ENCODE assay signal across 8 mouse cellular contexts in the genomic region with DNA sequence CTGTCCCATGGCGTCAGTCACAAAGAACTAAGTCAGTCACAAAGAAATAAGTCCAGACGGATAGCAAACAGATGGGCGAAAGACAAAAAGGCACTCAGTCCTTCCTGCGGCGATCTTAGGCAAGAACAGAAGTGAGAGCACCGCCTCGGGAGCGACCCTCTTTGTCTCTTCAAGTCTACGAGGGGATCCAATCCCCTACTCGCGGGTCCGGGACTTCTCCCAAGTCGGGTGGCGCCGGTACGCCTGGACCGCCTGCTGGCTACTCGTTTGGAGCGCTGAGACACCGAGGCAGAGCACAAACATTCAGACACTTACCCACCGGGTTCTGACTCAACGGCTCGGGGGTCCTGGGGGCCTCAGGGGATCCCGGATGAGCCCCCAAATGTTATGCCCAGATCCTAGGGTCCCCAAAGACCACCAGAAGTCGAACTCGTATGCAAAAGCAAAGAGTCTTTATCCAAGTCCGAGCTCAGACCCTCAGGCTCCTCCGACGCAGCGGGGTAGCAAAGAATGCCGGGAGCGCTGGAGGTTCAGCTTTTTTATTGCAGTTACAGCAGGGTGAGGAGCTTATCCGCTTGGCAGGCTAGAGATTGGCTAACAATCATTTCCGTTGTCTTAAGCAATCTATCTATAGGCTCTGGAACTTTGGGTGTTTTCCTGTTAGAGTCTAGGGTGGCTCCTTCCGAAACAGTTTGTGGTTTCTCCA. TPM values are rescaled to one million over a fixed set of nuclear protein-coding genes. Genes with fewer than 3 reads are reported as not detected.
DNase-seq lines count a peak whose midpoint lies in the region; ATAC-seq and TF ChIP-seq lines count a peak whose summit lies in the region.

No protein-coding gene starts in this region.

- H3K4me3 ChIP-seq in left cerebral cortex, adult 2 months, result peak overlapping the region; percentile 53
- peak overlapping the region; percentile 55 for H3K4me3 ChIP-seq in intestine, embryonic 16.5 days (ENCODE audit: low read length)
- H3K4me3 ChIP-seq in liver, embryonic 16.5 days (ENCODE audit: low read depth, low read length), result peak overlapping the region; percentile 79
- peak overlapping the region; percentile 38 for H3K4me3 ChIP-seq in neural tube, embryonic 12.5 days

- no peak for TF ChIP-seq CTCF in left cerebral cortex, adult 2 months (IDR thresholded peaks at IDR 0.05)

- H3K27ac ChIP-seq in left cerebral cortex, adult 2 months, result peak overlapping the region; percentile 50
- H3K27ac ChIP-seq in intestine, embryonic 16.5 days (ENCODE audit: low read length), result peak overlapping the region; percentile 67
- H3K27ac ChIP-seq in liver, embryonic 16.5 days (ENCODE audit: low read length), result no peak overlapping the region
- peak overlapping the region; percentile 38; the same call in 1 of the 2 replicates for H3K27ac ChIP-seq in neural tube, embryonic 12.5 days

- peak overlapping the region; percentile 87 for H3K4me2 ChIP-seq in intestine, embryonic 16.5 days (ENCODE audit: low read depth, low read length)
- H3K4me2 ChIP-seq in liver, embryonic 16.5 days (ENCODE audit: low read depth, low read length), result peak overlapping the region; percentile 85
- H3K4me2 ChIP-seq in neural tube, embryonic 12.5 days (replicated peaks), result peak overlapping the region; percentile 65

- H3K27me3 ChIP-seq in intestine, embryonic 16.5 days (replicated peaks; ENCODE audit: control insufficient read depth, insufficient read depth, low read length), result no peaks in the 10 kb centered on the region
- no peaks in the 10 kb centered on the region for H3K27me3 ChIP-seq in liver, embryonic 16.5 days (ENCODE audit: control insufficient read depth, insufficient read depth, low read depth, low read length)
- no peaks in the 10 kb centered on the region for H3K27me3 ChIP-seq in neural tube, embryonic 12.5 days (replicated peaks)

- peak; percentile 61 for ATAC-seq in intestine, embryonic 16.5 days
- peak; percentile 20; the same call in 1 of the 2 replicates for ATAC-seq in liver, embryonic 16.5 days (ENCODE audit: low read depth)
- ATAC-seq in neural tube, embryonic 12.5 days (ENCODE audit: low FRiP score, low read depth), result peak; percentile 54

- H3K9me3 ChIP-seq in intestine, embryonic 16.5 days (ENCODE audit: control insufficient read depth, low read length), result peaks cover 31% of the 10 kb centered on the region
- H3K9me3 ChIP-seq in liver, embryonic 16.5 days (replicated peaks; ENCODE audit: control insufficient read depth, low read length), result peaks cover 9% of the 10 kb centered on the region
- H3K9me3 ChIP-seq in neural tube, embryonic 12.5 days, result peaks cover 24% of the 10 kb centered on the region

- 14% methylated on average over 35 of the region's 35 CpGs for WGBS in intestine, embryonic 16.5 days
- WGBS in liver, embryonic 16.5 days (ENCODE audit: insufficient replicate concordance), result 19% methylated on average over 35 of the region's 35 CpGs
- 3% methylated on average over 35 of the region's 35 CpGs for WGBS in neural tube, embryonic 12.5 days

- intact Hi-C loops in left cerebral cortex, adult 2 months (cut with DNase I), result no loop called here

- H3K4me1 ChIP-seq in intestine, embryonic 16.5 days (ENCODE audit: control insufficient read depth, insufficient read depth, low read length), result no peaks in the 10 kb centered on the region
- peaks cover 13% of the 10 kb centered on the region for H3K4me1 ChIP-seq in liver, embryonic 16.5 days (ENCODE audit: control insufficient read depth, low read depth, low read length)
- H3K4me1 ChIP-seq in neural tube, embryonic 12.5 days, result peaks cover 5% of the 10 kb centered on the region; the same call in 1 of the 2 replicates

- peaks cover 9% of the 10 kb centered on the region for H3K36me3 ChIP-seq in intestine, embryonic 16.5 days (ENCODE audit: control insufficient read depth, insufficient read depth, low read length)
- H3K36me3 ChIP-seq in liver, embryonic 16.5 days (ENCODE audit: control insufficient read depth, insufficient read depth), result peaks cover 8% of the 10 kb centered on the region; the same call in 1 of the 2 replicates
- peaks cover 15% of the 10 kb centered on the region for H3K36me3 ChIP-seq in neural tube, embryonic 12.5 days

- peak; percentile 29 to 46 for DNase-seq in left cerebral cortex, adult 2 months (ENCODE audit: extremely low spot score in 1 of 2, low spot score in 2 of 2)
- DNase-seq in left cerebral cortex, adult 11 months (ENCODE audit: low spot score), result no peak
- peak; percentile 54 for DNase-seq in c-Kit-positive CD71-positive TER-119-negative erythroid progenitor cells, embryonic 14.5 days (ENCODE audit: low read depth)
- DNase-seq in gonadal fat pad, adult 2 months (ENCODE audit: low read depth), result peak; percentile 42
- peak; percentile 39 for DNase-seq in yolk sac, embryonic 10.5 days (ENCODE audit: low spot score)

- H3K9ac ChIP-seq in intestine, embryonic 16.5 days (ENCODE audit: low read depth, low read length), result peak overlapping the region; percentile 72
- H3K9ac ChIP-seq in liver, embryonic 16.5 days (ENCODE audit: low read depth, low read length), result peak overlapping the region; percentile 35
- peak overlapping the region; percentile 54 for H3K9ac ChIP-seq in neural tube, embryonic 12.5 days

RNA-seq across cellular contexts. Expression of a gene that starts 6.5 kb away (rescaled TPM):
- 10 to 100 TPM; 13.8 to 15.8 TPM for total RNA-seq in left cerebral cortex, adult 2 months (2021)
- 24.6 and 29.5 TPM in 2 replicates for polyA plus RNA-seq in gonadal fat pad, adult 2 months (2012; rRNA removed)
- 63.3 and 66.4 TPM in 2 replicates for polyA plus RNA-seq in intestine, embryonic 16.5 days (2015; fragmentation: Nextera tagmentation; extraction: Ambion mirVana)
- 20.8 and 23.0 TPM in 2 replicates for polyA plus RNA-seq in liver, embryonic 16.5 days (2015; fragmentation: Nextera tagmentation; extraction: Ambion mirVana)
- 64.1 and 64.5 TPM in 2 replicates for polyA plus RNA-seq in neural tube, embryonic 12.5 days (2016; fragmentation: Nextera tagmentation; extraction: Ambion mirVana)

RNA-seq across cellular contexts. Expression of a gene that starts 6.7 kb away (rescaled TPM):
- total RNA-seq in left cerebral cortex, adult 2 months (2021), result 10 to 100 TPM; 31.3 to 39.4 TPM
- 38.3 and 43.0 TPM in 2 replicates for polyA plus RNA-seq in gonadal fat pad, adult 2 months (2012; rRNA removed)
- polyA plus RNA-seq in intestine, embryonic 16.5 days (2015; fragmentation: Nextera tagmentation; extraction: Ambion mirVana), result 112 and 122 TPM in 2 replicates
- 44.6 and 46.8 TPM in 2 replicates for polyA plus RNA-seq in liver, embryonic 16.5 days (2015; fragmentation: Nextera tagmentation; extraction: Ambion mirVana)
- 77.3 and 80.3 TPM in 2 replicates for polyA plus RNA-seq in neural tube, embryonic 12.5 days (2016; fragmentation: Nextera tagmentation; extraction: Ambion mirVana)

RNA-seq across cellular contexts. Expression of a gene that starts 26.6 kb away (rescaled TPM):
- 1 to 10 TPM; 4.7 to 6.0 TPM for total RNA-seq in left cerebral cortex, adult 2 months (2021)
- polyA plus RNA-seq in gonadal fat pad, adult 2 months (2012; rRNA removed), result 27.6 and 38.7 TPM in 2 replicates
- 33.4 and 33.8 TPM in 2 replicates for polyA plus RNA-seq in intestine, embryonic 16.5 days (2015; fragmentation: Nextera tagmentation; extraction: Ambion mirVana)
- polyA plus RNA-seq in liver, embryonic 16.5 days (2015; fragmentation: Nextera tagmentation; extraction: Ambion mirVana), result 16.7 and 19.2 TPM in 2 replicates
- 5.2 and 7.7 TPM in 2 replicates for polyA plus RNA-seq in neural tube, embryonic 12.5 days (2016; fragmentation: Nextera tagmentation; extraction: Ambion mirVana)
